In genomic region chr14:59681906-59682305, GRCm38 (mm10) we compare ENCODE assay signal across 22 mouse cellular contexts. TPM values are rescaled to one million over a fixed set of nuclear protein-coding genes. Genes with fewer than 3 reads are reported as not detected.
DNase-seq lines count a peak whose midpoint lies in the region; ATAC-seq and TF ChIP-seq lines count a peak whose summit lies in the region.
"Had no signal": no experiment of that assay in that cellular context is flagged by ENCODE, and none has a peak within 500 bp of the region (broad histone marks: within the 10 kb centered on the region; RNA-seq: fewer than 3 reads in every experiment).

No protein-coding gene starts in this region.

- no peaks in the 10 kb centered on the region; the same call in 1 of the 2 replicates for H3K27me3 ChIP-seq in limb, embryonic 15.5 days
- H3K27me3 ChIP-seq in limb, embryonic 10.5 days (ENCODE audit: low read depth, poor library complexity, severe bottlenecking), result no peaks in the 10 kb centered on the region
- no peaks in the 10 kb centered on the region for H3K27me3 ChIP-seq in lung, postnatal 0 days (replicated peaks; ENCODE audit: insufficient read depth, low read length)
- H3K27me3 ChIP-seq: heart, embryonic 13.5 days had no signal

- no peaks in the 10 kb centered on the region for H3K9me3 ChIP-seq in limb, embryonic 15.5 days
- H3K9me3 ChIP-seq in limb, embryonic 10.5 days (replicated peaks), result no peaks in the 10 kb centered on the region
- no peaks in the 10 kb centered on the region for H3K9me3 ChIP-seq in lung, postnatal 0 days (ENCODE audit: low read length)
- H3K9me3 ChIP-seq: embryonic facial prominence, embryonic 15.5 days; forebrain, embryonic 10.5 days; heart, embryonic 13.5 days had no signal

- peak; percentile 56 to 68 for DNase-seq in cerebellum, postnatal 10 days
- DNase-seq in cerebellum, adult 11-12 months, result no peak
- DNase-seq in limb, embryonic 10.5 days (ENCODE audit: low spot score), result no peak
- peak; percentile 48 for DNase-seq in lung, postnatal 0 days (ENCODE audit: low spot score)
- DNase-seq in lung, postnatal 36 days, result no peak
- DNase-seq in Muller cell, postnatal 12 days (ENCODE audit: inconsistent ontology term), result peak; percentile 33
- DNase-seq: adrenal gland, postnatal 10 days; B cell, adult 2 months; cerebellum, adult 11 months; cerebellum, adult 9-11 months; embryo, embryonic 11 days; gastrocnemius, postnatal 36 days; heart, adult 11 months; heart, postnatal 36 days had no signal

- no peak overlapping the region for H3K9ac ChIP-seq in limb, embryonic 15.5 days
- H3K9ac ChIP-seq in lung, postnatal 0 days (replicated peaks; ENCODE audit: low read depth), result no peak overlapping the region
- H3K9ac ChIP-seq: embryonic facial prominence, embryonic 15.5 days; heart, embryonic 13.5 days had no signal

- H3K36me3 ChIP-seq in limb, embryonic 15.5 days, result no peaks in the 10 kb centered on the region
- no peaks in the 10 kb centered on the region for H3K36me3 ChIP-seq in limb, embryonic 10.5 days
- H3K36me3 ChIP-seq in lung, postnatal 0 days (ENCODE audit: insufficient read depth, low read length), result no peaks in the 10 kb centered on the region
- H3K36me3 ChIP-seq: embryonic facial prominence, embryonic 15.5 days; forebrain, embryonic 10.5 days; G1E; heart, embryonic 13.5 days had no signal

- H3K27ac ChIP-seq in limb, embryonic 15.5 days, result no peak overlapping the region
- no peak overlapping the region for H3K27ac ChIP-seq in limb, embryonic 10.5 days
- no peak overlapping the region for H3K27ac ChIP-seq in lung, postnatal 0 days (ENCODE audit: low read length)
- H3K27ac ChIP-seq: embryonic facial prominence, embryonic 15.5 days; forebrain, embryonic 10.5 days; heart, embryonic 13.5 days had no signal

- H3K4me1 ChIP-seq in limb, embryonic 15.5 days, result peaks cover 9% of the 10 kb centered on the region; the same call in 1 of the 2 replicates
- peaks cover 16% of the 10 kb centered on the region for H3K4me1 ChIP-seq in limb, embryonic 10.5 days
- H3K4me1 ChIP-seq in lung, postnatal 0 days (ENCODE audit: insufficient read depth, low read depth, low read length), result no peaks in the 10 kb centered on the region

- WGBS in limb, embryonic 15.5 days, result 30% methylated on average over 4 of the region's 4 CpGs
- WGBS in limb, embryonic 10.5 days, result 52% methylated on average over 4 of the region's 4 CpGs
- 50% methylated on average over 4 of the region's 4 CpGs for WGBS in lung, postnatal 0 days

- 0 out of 2 replicates have a peak, but pooled peaks have one; percentile 10 for ATAC-seq in limb, embryonic 15.5 days (ENCODE audit: insufficient number of reproducible peaks, low FRiP score, low TSS enrichment, low read depth)
- peak; percentile 62 for ATAC-seq in lung, postnatal 0 days
- ATAC-seq: CD4-positive, CD25-positive, alpha-beta regulatory T cell, adult 4 months; forebrain, embryonic 14.5 days had no signal

- no peak for TF ChIP-seq EP300 in lung, postnatal 0 days (IDR thresholded peaks at IDR 0.05)

- no peak overlapping the region for H3K4me3 ChIP-seq in limb, embryonic 15.5 days
- no peak overlapping the region for H3K4me3 ChIP-seq in limb, embryonic 10.5 days
- H3K4me3 ChIP-seq in lung, postnatal 0 days (ENCODE audit: low read depth, low read length), result no peak overlapping the region
- H3K4me3 ChIP-seq: embryonic facial prominence, embryonic 15.5 days; erythroblast, embryonic 14.5 days; forebrain, embryonic 10.5 days; heart, embryonic 13.5 days had no signal

- no peak for TF ChIP-seq CTCF in lung, postnatal 0 days (IDR thresholded peaks at IDR 0.05)

- H3K4me2 ChIP-seq in limb, embryonic 15.5 days, result no peak overlapping the region
- no peak overlapping the region for H3K4me2 ChIP-seq in lung, postnatal 0 days (replicated peaks; ENCODE audit: low read depth, low read length)
- H3K4me2 ChIP-seq: embryonic facial prominence, embryonic 15.5 days; heart, embryonic 13.5 days had no signal

RNA-seq across cellular contexts. Expression of gene Shisa2, which starts 56.8 kb away (rescaled TPM):
- 24.1 and 27.6 TPM in 2 replicates for polyA plus RNA-seq in limb, embryonic 15.5 days (2015; fragmentation: Nextera tagmentation; extraction: Ambion mirVana)
- polyA plus RNA-seq in limb, embryonic 10.5 days (2016; fragmentation: Nextera tagmentation; extraction: Ambion mirVana), result 13.0 and 22.5 TPM in 2 replicates
- 10.6 and 17.5 TPM in 2 replicates for polyA plus RNA-seq in lung, postnatal 0 days (2015; fragmentation: Nextera tagmentation; extraction: Ambion mirVana)
- polyA plus RNA-seq: CD4-positive, CD25-positive, alpha-beta regulatory T cell, adult 4 months; erythroblast, embryonic 14.5 days had no signal

Comparison
In these comparisons a context has a peak if more than half of its experiments do, and no peak if none do; other contexts are left out.
1. DNase-seq: peak in cerebellum, postnatal 10 days (2 of 2), lung, postnatal 0 days (single experiment) and Muller cell, postnatal 12 days (single experiment); none in cerebellum, adult 11-12 months (single experiment), limb, embryonic 10.5 days (single experiment) and lung, postnatal 36 days (single experiment).